Mouse (Mus musculus) mature B cell (primary cell): ENCODE measurements around the gene Ryr3.

Experiments
- in situ Hi-C: fragments of 300-500 bp; cut with MboI; formaldehyde crosslinking; loops from 2 replicates; pipeline ENCODE4 v1.14.3; 2019

The Ryr3 gene

GRCm38 (mm10) chr2:112781631-112782030 is 435.3 kb downstream of the Ryr3 start:
- in situ Hi-C loops: no loop called here

- in situ Hi-C loops: no loop called here
Observed at GRCm38 (mm10) chr2:112774762-112775161, 442.1 kb downstream of the Ryr3 start.

- in situ Hi-C loops: no loop called here
Observed at GRCm38 (mm10) chr2:112767665-112768064, 449.2 kb downstream of the Ryr3 start.

GRCm38 (mm10) chr2:112765046-112765445 is 451.9 kb downstream of the Ryr3 start:
- in situ Hi-C loops: no loop called here

- in situ Hi-C loops: no loop called here
Observed at GRCm38 (mm10) chr2:112764274-112764673, 452.6 kb downstream of the Ryr3 start.

GRCm38 (mm10) chr2:112762006-112762405 is 454.9 kb downstream of the Ryr3 start:
- in situ Hi-C loops: no loop called here

- in situ Hi-C loops: no loop called here
Observed at GRCm38 (mm10) chr2:112761196-112761913, 455.5 kb downstream of the Ryr3 start.

GRCm38 (mm10) chr2:112760692-112761091 is 456.2 kb downstream of the Ryr3 start:
- in situ Hi-C loops: no loop called here

- in situ Hi-C loops: no loop called here
Observed at GRCm38 (mm10) chr2:112759678-112760077, 457.2 kb downstream of the Ryr3 start.

GRCm38 (mm10) chr2:112758732-112759131 is 458.2 kb downstream of the Ryr3 start:
- in situ Hi-C loops: no loop called here

GRCm38 (mm10) chr2:112753316-112753715 is 463.6 kb downstream of the Ryr3 start:
- in situ Hi-C loops: no loop called here

GRCm38 (mm10) chr2:112751416-112751815 is 465.5 kb downstream of the Ryr3 start:
- in situ Hi-C loops: no loop called here

GRCm38 (mm10) chr2:112748532-112748931 is 468.4 kb downstream of the Ryr3 start:
- in situ Hi-C loops: no loop called here

GRCm38 (mm10) chr2:112732942-112733341 is 484.0 kb downstream of the Ryr3 start:
- in situ Hi-C loops: no loop called here

- in situ Hi-C loops: no loop called here
Observed at GRCm38 (mm10) chr2:112727842-112728241, 489.1 kb downstream of the Ryr3 start.

GRCm38 (mm10) chr2:112721217-112721616 is 495.7 kb downstream of the Ryr3 start:
- in situ Hi-C loops: no loop called here

- in situ Hi-C loops: no loop called here
Observed at GRCm38 (mm10) chr2:112720715-112721114, 496.2 kb downstream of the Ryr3 start.

- in situ Hi-C loops: no loop called here
Observed at GRCm38 (mm10) chr2:112714648-112715047, 502.2 kb downstream of the Ryr3 start.

- in situ Hi-C loops: no loop called here
Observed at GRCm38 (mm10) chr2:112681817-112682216, 535.1 kb downstream of the Ryr3 start.

- in situ Hi-C loops: no loop called here
Observed at GRCm38 (mm10) chr2:112677246-112677645, 539.6 kb downstream of the Ryr3 start.

- in situ Hi-C loops: no loop called here
Observed at GRCm38 (mm10) chr2:112676721-112677120, 540.2 kb downstream of the Ryr3 start.

- in situ Hi-C loops: no loop called here
Observed at GRCm38 (mm10) chr2:112676175-112676574, 540.7 kb downstream of the Ryr3 start.

- in situ Hi-C loops: no loop called here
Observed at GRCm38 (mm10) chr2:112669461-112669860, 547.4 kb downstream of the Ryr3 start.

GRCm38 (mm10) chr2:112656131-112656530 is 560.8 kb downstream of the Ryr3 start:
- in situ Hi-C loops: no loop called here
